Mouse (Mus musculus): ENCODE measurements around the gene Asic2. TPM values are rescaled to one million over a fixed set of nuclear protein-coding genes. Genes with fewer than 3 reads are reported as not detected.

Asic2 gene
- polyA plus RNA-seq, 1 experiment from 2014 or later = 17.8 TPM

- H3K27me3 ChIP-seq (replicated peaks; ENCODE audit: control insufficient read depth, insufficient read depth, low read length) = no peaks in the 10 kb centered on the region
- no peaks in the 10 kb centered on the region for H3K9me3 ChIP-seq (ENCODE audit: control insufficient read depth, low read length)
- no peak for ATAC-seq
- H3K4me1 ChIP-seq (ENCODE audit: control insufficient read depth, insufficient read depth, low read depth, low read length) = no peaks in the 10 kb centered on the region
- 76% methylated on average over 7 of the region's 7 CpGs for WGBS
- no peak overlapping the region for H3K4me3 ChIP-seq (ENCODE audit: low read length)
- no peak overlapping the region for H3K9ac ChIP-seq (ENCODE audit: low read depth, low read length)
- H3K36me3 ChIP-seq (ENCODE audit: control insufficient read depth, insufficient read depth, low read length) = no peaks in the 10 kb centered on the region
- H3K27ac ChIP-seq (ENCODE audit: low read depth, low read length) = no peak overlapping the region
- no peak overlapping the region for H3K4me2 ChIP-seq (ENCODE audit: low read length)
These were observed 1113.3 kb downstream of the Asic2 start for GRCm38 (mm10) chr11:80854908-80855307.

DNA sequence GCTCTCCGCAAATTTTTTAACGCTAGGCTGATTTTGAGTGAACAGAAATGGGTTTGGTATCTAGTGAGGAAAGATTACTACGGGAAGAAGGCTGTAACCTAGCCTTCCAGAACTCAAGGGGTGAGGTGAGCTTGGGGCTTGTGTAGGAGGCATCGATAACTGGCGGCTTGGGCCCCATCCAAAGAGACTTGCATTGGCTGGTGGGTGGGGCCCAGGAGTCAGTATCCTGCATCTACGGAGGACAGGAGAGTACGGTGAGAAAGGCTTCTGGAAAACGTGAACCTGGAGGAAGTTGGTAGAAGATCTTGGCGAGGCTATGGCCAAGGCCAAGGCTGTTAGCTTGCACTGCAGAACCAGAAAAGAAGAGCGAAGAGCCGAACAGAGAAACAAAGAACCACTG lies 1113.8 kb downstream of the Asic2 start:
- H3K4me3 ChIP-seq (ENCODE audit: low read length) = no peak overlapping the region
- no peak overlapping the region for H3K9ac ChIP-seq (ENCODE audit: low read depth, low read length)
- no peaks in the 10 kb centered on the region for H3K36me3 ChIP-seq (ENCODE audit: control insufficient read depth, insufficient read depth, low read length)
- 90% methylated on average over 11 of the region's 11 CpGs for WGBS
- no peaks in the 10 kb centered on the region for H3K9me3 ChIP-seq (ENCODE audit: control insufficient read depth, low read length)
- H3K4me2 ChIP-seq (ENCODE audit: low read length) = no peak overlapping the region
- ATAC-seq = no peak
- H3K27me3 ChIP-seq (replicated peaks; ENCODE audit: control insufficient read depth, insufficient read depth, low read length) = no peaks in the 10 kb centered on the region
- H3K27ac ChIP-seq (ENCODE audit: low read depth, low read length) = no peak overlapping the region
- H3K4me1 ChIP-seq (ENCODE audit: control insufficient read depth, insufficient read depth, low read depth, low read length) = no peaks in the 10 kb centered on the region

- H3K4me3 ChIP-seq (ENCODE audit: low read length) = no peak overlapping the region
- no peaks in the 10 kb centered on the region for H3K4me1 ChIP-seq (ENCODE audit: control insufficient read depth, insufficient read depth, low read depth, low read length)
- H3K9ac ChIP-seq (ENCODE audit: low read depth, low read length) = no peak overlapping the region
- no peak overlapping the region for H3K4me2 ChIP-seq (ENCODE audit: low read length)
- ATAC-seq = peak; percentile 74
- H3K27me3 ChIP-seq (replicated peaks; ENCODE audit: control insufficient read depth, insufficient read depth, low read length) = no peaks in the 10 kb centered on the region
- H3K36me3 ChIP-seq (ENCODE audit: control insufficient read depth, insufficient read depth, low read length) = no peaks in the 10 kb centered on the region
- no peak overlapping the region for H3K27ac ChIP-seq (ENCODE audit: low read depth, low read length)
- H3K9me3 ChIP-seq (ENCODE audit: control insufficient read depth, low read length) = no peaks in the 10 kb centered on the region
- 29% methylated on average over 3 of the region's 3 CpGs for WGBS
These were observed 1115.2 kb downstream of the Asic2 start for GRCm38 (mm10) chr11:80853014-80853413.

GRCm38 (mm10) chr11:80851859-80852258 lies 1116.4 kb downstream of the Asic2 start:
- Histone ChIP-seq H3K4me1 (ENCODE audit: control insufficient read depth, insufficient read depth, low read depth, low read length) (no peaks in the 10 kb centered on the region), H3K9ac (ENCODE audit: low read depth, low read length) (no peak overlapping the region), H3K36me3 (ENCODE audit: control insufficient read depth, insufficient read depth, low read length) (no peaks in the 10 kb centered on the region), H3K4me3 (ENCODE audit: low read length) (no peak overlapping the region), H3K27ac (ENCODE audit: low read depth, low read length) (no peak overlapping the region), H3K9me3 (ENCODE audit: control insufficient read depth, low read length) (no peaks in the 10 kb centered on the region), H3K27me3 (replicated peaks; ENCODE audit: control insufficient read depth, insufficient read depth, low read length) (no peaks in the 10 kb centered on the region), H3K4me2 (ENCODE audit: low read length) (no peak overlapping the region)
- no peak for ATAC-seq
- 45% methylated on average over 5 of the region's 5 CpGs for WGBS

DNA sequence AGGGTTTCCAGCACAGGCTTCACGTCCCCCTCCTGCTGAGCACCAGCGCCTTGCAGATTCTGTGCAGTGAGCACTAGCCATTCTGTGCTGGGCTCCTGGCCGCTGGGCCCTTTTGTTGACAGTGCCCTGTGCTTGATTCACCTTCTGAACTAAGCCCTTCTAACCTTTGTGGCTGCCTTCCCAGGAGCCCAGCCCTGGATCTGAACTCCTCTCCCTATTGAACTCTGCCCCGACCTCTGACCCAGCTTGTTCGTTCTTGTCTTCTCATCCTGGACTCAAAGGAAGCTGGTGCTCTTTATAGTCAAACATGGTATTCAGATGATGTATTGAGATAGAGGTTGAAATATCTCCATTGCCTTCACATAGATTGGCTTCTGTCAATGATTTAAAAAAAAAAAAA lies 1120.1 kb downstream of the Asic2 start:
- no peaks in the 10 kb centered on the region for H3K27me3 ChIP-seq (replicated peaks; ENCODE audit: control insufficient read depth, insufficient read depth, low read length)
- WGBS = 29% methylated on average over 5 of the region's 5 CpGs
- no peak overlapping the region for H3K4me2 ChIP-seq (ENCODE audit: low read length)
- H3K4me1 ChIP-seq (ENCODE audit: control insufficient read depth, insufficient read depth, low read depth, low read length) = no peaks in the 10 kb centered on the region
- H3K4me3 ChIP-seq (ENCODE audit: low read length) = no peak overlapping the region
- H3K27ac ChIP-seq (ENCODE audit: low read depth, low read length) = no peak overlapping the region
- no peak overlapping the region for H3K9ac ChIP-seq (ENCODE audit: low read depth, low read length)
- no peak for ATAC-seq
- no peaks in the 10 kb centered on the region for H3K9me3 ChIP-seq (ENCODE audit: control insufficient read depth, low read length)
- no peaks in the 10 kb centered on the region for H3K36me3 ChIP-seq (ENCODE audit: control insufficient read depth, insufficient read depth, low read length)

DNA sequence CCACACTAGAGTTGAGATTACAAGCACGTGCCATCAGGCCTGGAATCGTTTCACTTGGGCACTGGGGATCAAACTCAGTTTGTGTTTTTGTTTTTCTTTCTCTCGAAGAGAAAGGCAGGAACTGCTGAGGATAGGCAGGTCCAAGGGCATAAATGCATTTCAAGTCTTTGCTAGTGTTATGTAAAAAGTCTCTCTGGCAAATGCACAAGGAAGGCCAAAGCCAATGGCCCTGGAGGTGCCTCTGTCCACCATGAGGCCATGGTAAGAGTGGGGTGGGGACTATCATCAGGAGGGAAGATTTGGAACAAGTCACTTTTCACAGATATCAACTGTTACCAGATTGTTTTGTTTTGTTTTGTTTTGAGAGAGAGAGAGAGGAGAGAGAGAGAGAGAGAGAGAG lies 1122.1 kb downstream of the Asic2 start:
- no peak for ATAC-seq
- H3K4me3 ChIP-seq (ENCODE audit: low read length) = no peak overlapping the region
- H3K27me3 ChIP-seq (replicated peaks; ENCODE audit: control insufficient read depth, insufficient read depth, low read length) = no peaks in the 10 kb centered on the region
- no peaks in the 10 kb centered on the region for H3K36me3 ChIP-seq (ENCODE audit: control insufficient read depth, insufficient read depth, low read length)
- H3K27ac ChIP-seq (ENCODE audit: low read depth, low read length) = no peak overlapping the region
- H3K9me3 ChIP-seq (ENCODE audit: control insufficient read depth, low read length) = no peaks in the 10 kb centered on the region
- H3K4me2 ChIP-seq (ENCODE audit: low read length) = no peak overlapping the region
- H3K9ac ChIP-seq (ENCODE audit: low read depth, low read length) = no peak overlapping the region
- 65% methylated on average over 3 of the region's 3 CpGs for WGBS
- no peaks in the 10 kb centered on the region for H3K4me1 ChIP-seq (ENCODE audit: control insufficient read depth, insufficient read depth, low read depth, low read length)

- no peak for ATAC-seq
- 49% methylated on average over 7 of the region's 7 CpGs for WGBS
- Histone ChIP-seq H3K27ac (ENCODE audit: low read depth, low read length) (no peak overlapping the region), H3K36me3 (ENCODE audit: control insufficient read depth, insufficient read depth, low read length) (no peaks in the 10 kb centered on the region), H3K4me3 (ENCODE audit: low read length) (no peak overlapping the region), H3K9me3 (ENCODE audit: control insufficient read depth, low read length) (no peaks in the 10 kb centered on the region), H3K4me2 (ENCODE audit: low read length) (no peak overlapping the region), H3K9ac (ENCODE audit: low read depth, low read length) (no peak overlapping the region), H3K4me1 (ENCODE audit: control insufficient read depth, insufficient read depth, low read depth, low read length) (no peaks in the 10 kb centered on the region), H3K27me3 (replicated peaks; ENCODE audit: control insufficient read depth, insufficient read depth, low read length) (no peaks in the 10 kb centered on the region)
These were observed 1122.8 kb downstream of the Asic2 start for GRCm38 (mm10) chr11:80845486-80845885.

GRCm38 (mm10) chr11:80843435-80843834 lies 1124.8 kb downstream of the Asic2 start:
- Histone ChIP-seq H3K4me1 (ENCODE audit: control insufficient read depth, insufficient read depth, low read depth, low read length) (no peaks in the 10 kb centered on the region), H3K27me3 (replicated peaks; ENCODE audit: control insufficient read depth, insufficient read depth, low read length) (no peaks in the 10 kb centered on the region), H3K27ac (ENCODE audit: low read depth, low read length) (no peak overlapping the region), H3K4me3 (ENCODE audit: low read length) (no peak overlapping the region), H3K9ac (ENCODE audit: low read depth, low read length) (no peak overlapping the region), H3K36me3 (ENCODE audit: control insufficient read depth, insufficient read depth, low read length) (no peaks in the 10 kb centered on the region), H3K4me2 (ENCODE audit: low read length) (no peak overlapping the region), H3K9me3 (ENCODE audit: control insufficient read depth, low read length) (no peaks in the 10 kb centered on the region)
- ATAC-seq = no peak
- WGBS = 93% methylated on average over 2 of the region's 2 CpGs

DNA sequence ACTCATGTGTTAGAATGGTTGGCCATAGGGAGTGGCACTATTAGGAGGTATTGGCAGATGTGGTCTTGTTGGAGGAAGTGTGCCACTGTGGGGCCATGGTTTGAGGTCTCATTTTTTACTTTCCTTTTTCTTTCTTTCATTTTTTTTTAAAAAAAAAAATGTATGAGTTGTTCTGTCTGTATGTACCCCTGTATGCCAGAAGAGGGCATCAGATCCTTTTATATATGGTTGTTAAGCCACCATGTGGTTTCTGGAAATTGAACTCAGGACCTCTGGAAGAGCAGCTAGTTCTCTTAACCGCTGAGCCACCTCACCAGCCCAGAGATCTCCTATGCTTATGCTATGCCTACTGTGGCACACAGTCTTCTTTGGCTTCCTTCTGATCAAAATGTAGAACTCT lies 1129.5 kb downstream of the Asic2 start:
- Histone ChIP-seq H3K4me1 (ENCODE audit: control insufficient read depth, insufficient read depth, low read depth, low read length) (no peaks in the 10 kb centered on the region), H3K4me2 (ENCODE audit: low read length) (no peak overlapping the region), H3K27ac (ENCODE audit: low read depth, low read length) (no peak overlapping the region), H3K27me3 (replicated peaks; ENCODE audit: control insufficient read depth, insufficient read depth, low read length) (no peaks in the 10 kb centered on the region), H3K36me3 (ENCODE audit: control insufficient read depth, insufficient read depth, low read length) (no peaks in the 10 kb centered on the region), H3K9ac (ENCODE audit: low read depth, low read length) (no peak overlapping the region), H3K4me3 (ENCODE audit: low read length) (no peak overlapping the region), H3K9me3 (ENCODE audit: control insufficient read depth, low read length) (no peaks in the 10 kb centered on the region)
- ATAC-seq = no peak
- 70% methylated on average over 1 of the region's 1 CpGs for WGBS

GRCm38 (mm10) chr11:80835841-80836240 lies 1132.4 kb downstream of the Asic2 start:
- ATAC-seq = no peak
- no peak overlapping the region for H3K9ac ChIP-seq (ENCODE audit: low read depth, low read length)
- no peaks in the 10 kb centered on the region for H3K27me3 ChIP-seq (replicated peaks; ENCODE audit: control insufficient read depth, insufficient read depth, low read length)
- H3K4me1 ChIP-seq (ENCODE audit: control insufficient read depth, insufficient read depth, low read depth, low read length) = no peaks in the 10 kb centered on the region
- no peaks in the 10 kb centered on the region for H3K36me3 ChIP-seq (ENCODE audit: control insufficient read depth, insufficient read depth, low read length)
- no peak overlapping the region for H3K27ac ChIP-seq (ENCODE audit: low read depth, low read length)
- no peaks in the 10 kb centered on the region for H3K9me3 ChIP-seq (ENCODE audit: control insufficient read depth, low read length)
- H3K4me3 ChIP-seq (ENCODE audit: low read length) = no peak overlapping the region
- H3K4me2 ChIP-seq (ENCODE audit: low read length) = no peak overlapping the region
- WGBS = 83% methylated on average over 4 of the region's 4 CpGs
